Mouse (Mus musculus) liver, embryonic 16.5 days (tissue): ENCODE data around the gene Slc7a10. TPM values are rescaled to one million over a fixed set of nuclear protein-coding genes. Genes with fewer than 3 reads are reported as not detected.
A peak's percentile ranks its signal among the peaks of the same experiment; 100 is the strongest.
"Not testable (repeated sequence)": the region's sequence is repeated elsewhere in the genome, so short reads cannot be mapped to it uniquely, and the experiment has no call there.

Experiments used
- ATAC-seq: fragments of 200-750 bp; cut with Nextera tagmentation; 2 replicates; pipeline ENCODE4 v1.8.0; 2017; ENCODE audit warnings: low read depth, mild to moderate bottlenecking, moderate number of reproducible peaks, moderate library complexity
- H3K27ac ChIP-seq: fragments of 300-500 bp; sonication (generic); 2 replicates; pipeline ENCODE4 v1.5.1; 2014; ENCODE audit warnings: mild to moderate bottlenecking, low read length
- H3K27me3 ChIP-seq: fragments of 300-500 bp; sonication (generic); 2 replicates; pipeline ENCODE4 v1.6.1; 2014; ENCODE audit warnings: low read depth, low read length, mixed read lengths; ENCODE audit not compliant: control insufficient read depth, insufficient read depth
- H3K36me3 ChIP-seq: fragments of 300-500 bp; sonication (generic); 2 replicates; pipeline ENCODE4 v1.6.1; 2014; ENCODE audit warnings: mild to moderate bottlenecking; ENCODE audit not compliant: control insufficient read depth, insufficient read depth
- H3K4me1 ChIP-seq: fragments of 300-500 bp; sonication (generic); 2 replicates; pipeline ENCODE4 v1.6.1; 2014; ENCODE audit warnings: low read depth, low read length, mixed read lengths; ENCODE audit not compliant: control insufficient read depth
- H3K4me2 ChIP-seq: fragments of 300-500 bp; sonication (generic); 2 replicates; pipeline ENCODE4 v1.6.1; 2014; ENCODE audit warnings: low read depth, low read length, mixed read lengths
- H3K4me3 ChIP-seq: fragments of 300-500 bp; sonication (generic); 2 replicates; pipeline ENCODE4 v1.5.1; 2014; ENCODE audit warnings: low read depth, mild to moderate bottlenecking, low read length
- H3K9ac ChIP-seq: fragments of 300-500 bp; sonication (generic); 2 replicates; pipeline ENCODE4 v1.6.1; 2014; ENCODE audit warnings: low read depth, low read length
- H3K9me3 ChIP-seq: fragments of 300-500 bp; sonication (generic); replicated peaks from 2 replicates; pipeline ENCODE4 v1.6.1; 2016; ENCODE audit warnings: low read length; ENCODE audit not compliant: control insufficient read depth
- whole genome bisulfite sequencing: fragments of 180-500 bp; shearing (Covaris S2); extraction: QIAGEN DNeasy Blood & Tissue Kit; methylation state at CpG from one replicate; pipeline ENCODE4 v1.1.7; 2014; ENCODE audit not compliant: insufficient replicate concordance; 5-methylcytosine and 5-hydroxymethylcytosine counted together
- polyA plus RNA-seq: library from polyadenylated mRNA; unstranded; fragments of >200 nt; fragmentation: Nextera tagmentation; extraction: Ambion mirVana; gene quantifications from 2 replicates; pipeline ENCODE4 v1.2.1, GENCODE M21; 2015

The Slc7a10 gene
- polyA plus RNA-seq, 1 experiment from 2014 or later: 0.50 TPM

GRCm38 (mm10) chr7:35220694-35221365 lies 34.6 kb downstream of the Slc7a10 start:
- no peak overlapping the region for H3K9ac ChIP-seq
- H3K36me3 ChIP-seq: no peaks in the 10 kb centered on the region
- peaks cover 6% of the 10 kb centered on the region for H3K27me3 ChIP-seq
- ATAC-seq: no peak
- no peaks in the 10 kb centered on the region for H3K9me3 ChIP-seq
- H3K4me2 ChIP-seq: no peak overlapping the region
- H3K4me1 ChIP-seq: no peaks in the 10 kb centered on the region
- WGBS: 61% methylated on average over 9 of the region's 9 CpGs
- H3K27ac ChIP-seq: no peak overlapping the region
- no peak overlapping the region for H3K4me3 ChIP-seq

GRCm38 (mm10) chr7:35230333-35230732 lies 44.1 kb downstream of the Slc7a10 start:
- no peaks in the 10 kb centered on the region for H3K27me3 ChIP-seq
- no peak overlapping the region for H3K9ac ChIP-seq
- ATAC-seq: no peak
- no peak overlapping the region for H3K4me3 ChIP-seq
- H3K9me3 ChIP-seq: no peaks in the 10 kb centered on the region; the same call in 1 of the 2 replicates
- H3K4me1 ChIP-seq: peaks cover 6% of the 10 kb centered on the region
- H3K36me3 ChIP-seq: no peaks in the 10 kb centered on the region
- WGBS: 61% methylated on average over 3 of the region's 3 CpGs
- H3K27ac ChIP-seq: no peak overlapping the region
- H3K4me2 ChIP-seq: no peak overlapping the region

DNA sequence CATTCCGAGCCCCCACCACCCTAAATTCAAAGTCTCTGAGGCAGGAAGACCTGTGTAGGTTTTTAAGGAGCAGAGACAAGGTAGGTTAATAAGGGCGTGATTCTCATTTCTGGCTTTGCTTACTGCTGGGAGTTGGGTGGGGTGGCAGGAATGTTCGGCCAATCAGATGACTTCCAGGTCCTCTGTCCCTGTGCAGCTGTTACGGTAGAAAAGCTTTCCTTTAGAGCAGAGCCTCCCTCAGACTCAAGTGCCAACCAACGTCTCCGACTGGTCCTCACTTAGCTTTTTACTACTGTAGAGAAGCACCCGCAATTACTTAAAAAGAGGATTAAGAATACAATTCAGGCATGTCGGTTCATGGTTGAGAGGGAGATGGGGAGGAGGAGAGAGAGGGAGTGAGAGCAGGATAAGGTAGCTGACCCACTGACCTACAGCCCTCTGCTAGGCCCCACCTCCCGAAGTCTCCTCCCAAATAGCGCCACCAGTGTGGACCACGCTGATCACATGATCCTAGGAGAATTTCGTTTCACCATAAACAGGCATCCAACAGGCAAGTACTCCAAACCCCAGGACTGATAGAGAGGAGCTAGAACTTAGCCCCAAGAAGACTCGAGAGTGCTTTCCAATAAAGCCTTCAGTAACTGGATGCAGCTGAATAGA lies 46.7 kb downstream of the Slc7a10 start:
- Histone ChIP-seq H3K27me3 (no peaks in the 10 kb centered on the region), H3K4me1 (peaks cover 7% of the 10 kb centered on the region), H3K27ac (no peak overlapping the region), H3K4me2 (no peak overlapping the region), H3K4me3 (no peak overlapping the region), H3K36me3 (no peaks in the 10 kb centered on the region), H3K9ac (no peak overlapping the region), H3K9me3 (no peaks in the 10 kb centered on the region; the same call in 1 of the 2 replicates)
- no peak for ATAC-seq
- WGBS: 66% methylated on average over 13 of the region's 13 CpGs

DNA sequence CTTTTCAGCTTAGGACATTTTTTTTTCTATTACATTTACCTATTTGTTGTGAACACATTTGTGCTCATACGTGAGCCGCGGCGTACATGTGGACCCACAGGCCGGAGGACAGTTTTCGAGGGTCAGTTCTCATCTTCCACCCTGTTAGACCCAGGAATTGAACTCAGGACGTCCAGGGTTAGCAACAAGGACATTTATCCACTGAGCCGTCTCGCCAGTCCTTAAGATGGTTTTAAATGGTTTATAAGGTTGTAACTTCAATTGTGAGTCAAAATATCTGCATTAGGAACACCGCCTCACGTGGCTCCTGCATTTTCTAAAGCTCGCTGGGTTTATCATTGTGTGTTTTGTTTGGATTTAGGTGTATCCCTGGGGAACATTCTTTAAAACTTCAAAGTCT lies 47.7 kb downstream of the Slc7a10 start:
- H3K4me3 ChIP-seq: peak overlapping the region; percentile 75
- H3K27ac ChIP-seq: no peak overlapping the region
- no peak for ATAC-seq
- H3K4me1 ChIP-seq: peaks cover 7% of the 10 kb centered on the region
- peak overlapping the region; percentile 69 for H3K4me2 ChIP-seq
- no peaks in the 10 kb centered on the region; the same call in 1 of the 2 replicates for H3K9me3 ChIP-seq
- no peaks in the 10 kb centered on the region for H3K27me3 ChIP-seq
- 59% methylated on average over 12 of the region's 12 CpGs for WGBS
- H3K9ac ChIP-seq: peak overlapping the region; percentile 66
- no peaks in the 10 kb centered on the region for H3K36me3 ChIP-seq

GRCm38 (mm10) chr7:35234361-35235245 lies 48.4 kb downstream of the Slc7a10 start:
- Histone ChIP-seq H3K27ac (peak overlapping the region; percentile 77), H3K4me3 (peak overlapping the region; percentile 75), H3K27me3 (no peaks in the 10 kb centered on the region), H3K9me3 (no peaks in the 10 kb centered on the region; the same call in 1 of the 2 replicates), H3K4me2 (peak overlapping the region; percentile 69), H3K36me3 (no peaks in the 10 kb centered on the region), H3K4me1 (peaks cover 7% of the 10 kb centered on the region), H3K9ac (peak overlapping the region; percentile 67)
- under 1% methylated on average over 45 of the region's 45 CpGs for WGBS
- peak; percentile 93 for ATAC-seq

- 0 out of 2 replicates have a peak, but pooled peaks have one; percentile 19 for ATAC-seq
- no peak overlapping the region for H3K27ac ChIP-seq
- no peak overlapping the region for H3K9ac ChIP-seq
Observed at GRCm38 (mm10) chr7:35235308-35235707, 49.1 kb downstream of the Slc7a10 start.

DNA sequence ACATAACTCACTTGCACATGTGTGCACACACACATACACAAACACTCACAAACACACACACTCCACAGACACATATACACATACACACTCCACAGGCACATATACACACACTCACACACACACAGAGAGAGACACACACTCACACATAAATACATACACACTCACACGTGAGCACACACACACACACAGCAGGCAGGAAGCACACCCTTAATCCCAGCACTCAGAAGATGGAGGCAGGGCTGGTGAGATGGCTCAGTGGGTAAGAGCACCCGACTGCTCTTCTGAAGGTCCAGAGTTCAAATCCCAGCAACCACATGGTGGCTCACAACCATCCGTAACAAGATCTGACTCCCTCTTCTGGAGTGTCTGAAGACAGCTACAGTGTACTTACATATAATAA lies 51.8 kb downstream of the Slc7a10 start:
- not testable (repeated sequence) for ATAC-seq, H3K9ac ChIP-seq, H3K4me3 ChIP-seq, H3K4me2 ChIP-seq, H3K4me1 ChIP-seq, H3K36me3 ChIP-seq, H3K9me3 ChIP-seq, H3K27ac ChIP-seq, H3K27me3 ChIP-seq
- 56% methylated on average over 3 of the region's 3 CpGs for WGBS

More at GRCm38 (mm10) chr7:35235308-35235707, 49.1 kb downstream of the Slc7a10 start:
- Histone ChIP-seq H3K4me2 (peak overlapping the region; percentile 69), H3K4me1 (peaks cover 7% of the 10 kb centered on the region), H3K27me3 (no peaks in the 10 kb centered on the region), H3K4me3 (peak overlapping the region; percentile 46), H3K36me3 (no peaks in the 10 kb centered on the region), H3K9me3 (no peaks in the 10 kb centered on the region; the same call in 1 of the 2 replicates)
- WGBS: 23% methylated on average over 9 of the region's 9 CpGs
